Mouse (Mus musculus): ENCODE results near the gene Kifc1.

GRCm38 (mm10) chr17:33892429-33892828 lies 2.0 kb upstream of the Kifc1 start:
- TF ChIP-seq CTCF (IDR thresholded peaks at IDR 0.05; ENCODE audit: borderline replicate concordance, insufficient read depth, low read depth, low read length) (no peak), POLR2A (IDR thresholded peaks at IDR 0.05; ENCODE audit: borderline replicate concordance, insufficient read depth, low read length) (no peak)

Data from cerebellum, adult 2 months (tissue).